Mouse (Mus musculus) cortical plate, adult 2 months (tissue): ENCODE results near the gene Osbpl10. TPM values are rescaled to one million over a fixed set of nuclear protein-coding genes. Genes with fewer than 3 reads are reported as not detected.

Source experiments
- H3K27ac ChIP-seq: fragments of 200-500 bp; 2 replicates; pipeline ENCODE4 v1.5.1; 2012; ENCODE audit warnings: low read length, control low read depth, inconsistent platforms; ENCODE audit not compliant: insufficient read depth
- H3K4me1 ChIP-seq: fragments of 200-500 bp; 2 replicates; pipeline ENCODE4 v1.6.1; 2011; ENCODE audit warnings: low read length; ENCODE audit not compliant: control insufficient read depth, insufficient read depth
- H3K4me3 ChIP-seq: fragments of 200-500 bp; 2 replicates; pipeline ENCODE4 v1.5.1; 2011; ENCODE audit warnings: mild to moderate bottlenecking, low read length, control low read depth; ENCODE audit not compliant: insufficient read depth
- CTCF ChIP-seq: fragments of 200-500 bp; IDR thresholded peaks from 2 replicates; pipeline ENCODE4 v1.5.1; 2011; ENCODE audit warnings: mild to moderate bottlenecking, control low read depth, low read length; ENCODE audit not compliant: insufficient read depth; ENCODE audit errors: extremely low read depth
- POLR2A ChIP-seq: fragments of 200-500 bp; IDR thresholded peaks from 2 replicates; pipeline ENCODE4 v1.6.1; 2011; ENCODE audit warnings: mild to moderate bottlenecking, low read length, control low read depth; ENCODE audit not compliant: insufficient read depth; ENCODE audit errors: extremely low read depth
- polyA plus RNA-seq: library from polyadenylated mRNA; depleted of rRNA; stranded (reverse); fragments of >200 nt; gene quantifications from 2 replicates; pipeline ENCODE4 v1.2.3, GENCODE M21; 2012

The Osbpl10 gene
- polyA plus RNA-seq, 1 experiment: 21.1 TPM

DNA sequence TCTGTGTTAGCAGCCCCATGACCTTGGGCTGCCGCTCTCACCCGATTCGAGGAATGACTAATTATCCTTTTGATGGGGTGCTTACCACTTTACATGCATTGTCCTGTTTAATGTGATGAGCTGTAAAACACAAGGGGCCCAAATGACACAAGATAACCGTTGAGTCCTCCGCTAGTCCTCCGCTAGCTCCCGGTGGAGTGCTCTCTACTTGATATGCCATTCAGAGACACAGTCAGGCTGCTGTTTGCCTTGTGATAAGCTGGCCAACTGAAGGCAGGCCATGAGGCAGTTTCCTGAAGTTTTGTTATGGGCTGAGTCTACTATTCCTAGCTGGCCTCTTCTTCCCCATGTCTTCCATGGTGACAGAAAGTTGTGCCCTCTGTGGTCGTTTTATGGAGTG is 187.6 kb downstream of the Osbpl10 start:
- Histone ChIP-seq H3K4me1 (peaks cover 2% of the 10 kb centered on the region; the same call in 1 of the 2 replicates), H3K4me3 (no peak overlapping the region)
- no peak for TF ChIP-seq CTCF
- no peak for TF ChIP-seq POLR2A

DNA sequence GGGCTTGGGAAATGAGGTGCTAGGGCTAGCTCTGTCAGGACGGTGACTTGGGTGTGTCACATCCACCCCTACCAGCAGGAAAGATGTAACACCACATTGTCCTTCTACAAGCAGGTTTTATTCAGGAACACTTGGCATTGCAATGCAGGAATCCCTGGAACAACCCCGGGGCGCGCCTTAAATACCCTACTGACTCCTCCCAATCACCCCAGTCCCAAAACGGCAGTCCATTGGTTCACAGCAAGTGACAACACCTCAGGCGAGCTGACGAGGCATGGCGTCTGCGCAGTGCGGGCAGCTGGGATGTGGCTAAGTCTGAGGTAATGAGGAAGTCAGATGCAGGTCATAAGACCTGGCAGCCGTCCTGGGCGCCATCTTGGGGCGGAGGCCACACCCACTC is 191.2 kb downstream of the Osbpl10 start:
- H3K4me1 ChIP-seq: peaks cover 4% of the 10 kb centered on the region; the same call in 1 of the 2 replicates
- no peak overlapping the region for H3K4me3 ChIP-seq
- TF ChIP-seq POLR2A: no peak
- no peak overlapping the region for H3K27ac ChIP-seq

More for the DNA sequence above, 187.6 kb downstream of the Osbpl10 start:
- H3K27ac ChIP-seq: no peak overlapping the region

DNA sequence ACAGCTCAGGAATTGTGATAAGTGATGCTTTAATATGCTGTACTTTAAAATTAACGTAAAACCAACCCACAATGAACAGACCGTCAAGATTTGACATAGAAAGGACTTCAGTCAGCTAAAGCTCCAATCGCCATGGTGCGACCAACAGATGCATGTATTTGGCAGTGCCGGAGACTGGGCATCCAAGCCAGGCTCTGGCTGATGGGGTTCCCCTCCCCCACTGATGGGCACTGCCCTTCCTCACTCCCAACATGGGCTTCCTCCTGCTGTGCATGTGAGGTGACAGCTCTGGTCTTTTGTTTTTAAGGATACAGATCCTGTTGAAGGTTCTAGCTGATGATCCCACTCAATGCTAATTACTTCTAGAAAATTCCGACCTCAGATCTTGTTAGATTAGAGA is 193.7 kb downstream of the Osbpl10 start:
- no peak for TF ChIP-seq POLR2A
- Histone ChIP-seq H3K4me1 (peaks cover 4% of the 10 kb centered on the region; the same call in 1 of the 2 replicates), H3K4me3 (no peak overlapping the region), H3K27ac (no peak overlapping the region)

DNA sequence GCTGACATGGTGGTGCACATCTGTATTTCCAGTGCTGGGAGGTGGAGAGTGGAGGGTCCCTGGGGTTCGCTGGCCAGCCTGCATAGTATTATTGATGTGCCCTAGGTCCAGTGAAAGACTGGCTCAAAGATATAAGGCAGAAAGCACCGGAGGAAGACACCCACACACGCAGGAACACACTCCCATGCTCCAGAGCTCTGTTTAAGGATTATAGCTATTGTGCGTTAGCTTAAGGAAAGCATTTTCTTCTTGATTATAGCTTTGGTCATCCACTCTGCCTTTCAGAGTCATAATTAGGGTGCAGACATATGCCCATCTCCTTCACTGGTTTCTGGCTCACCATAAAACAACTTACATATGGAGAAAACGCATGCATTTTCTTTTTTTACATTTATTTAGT is 200.8 kb downstream of the Osbpl10 start:
- no peak for TF ChIP-seq CTCF
- TF ChIP-seq POLR2A: no peak
- Histone ChIP-seq H3K27ac (no peak overlapping the region), H3K4me1 (no peaks in the 10 kb centered on the region), H3K4me3 (no peak overlapping the region)

DNA sequence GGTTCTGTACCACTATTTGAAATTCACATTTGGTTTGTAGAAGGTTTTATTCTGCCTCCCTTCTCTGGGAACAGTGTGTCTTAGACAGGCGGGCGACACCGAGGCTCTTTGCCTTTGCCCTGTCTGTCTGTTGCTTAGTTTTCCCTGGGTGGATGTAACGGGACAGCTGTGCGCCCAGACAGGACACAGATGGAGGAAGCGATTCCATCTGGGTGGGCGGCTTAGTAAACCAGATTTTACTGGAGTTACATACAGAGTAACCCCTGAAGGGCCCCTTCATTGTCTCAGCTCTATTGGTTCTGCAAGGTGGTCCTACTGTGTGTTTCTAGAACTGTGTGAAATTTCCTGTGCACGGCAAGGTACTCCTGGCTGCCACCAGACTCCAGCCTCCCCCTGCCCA is 201.6 kb downstream of the Osbpl10 start:
- Histone ChIP-seq H3K27ac (no peak overlapping the region), H3K4me3 (no peak overlapping the region), H3K4me1 (no peaks in the 10 kb centered on the region)
- TF ChIP-seq POLR2A (no peak), CTCF (no peak)

DNA sequence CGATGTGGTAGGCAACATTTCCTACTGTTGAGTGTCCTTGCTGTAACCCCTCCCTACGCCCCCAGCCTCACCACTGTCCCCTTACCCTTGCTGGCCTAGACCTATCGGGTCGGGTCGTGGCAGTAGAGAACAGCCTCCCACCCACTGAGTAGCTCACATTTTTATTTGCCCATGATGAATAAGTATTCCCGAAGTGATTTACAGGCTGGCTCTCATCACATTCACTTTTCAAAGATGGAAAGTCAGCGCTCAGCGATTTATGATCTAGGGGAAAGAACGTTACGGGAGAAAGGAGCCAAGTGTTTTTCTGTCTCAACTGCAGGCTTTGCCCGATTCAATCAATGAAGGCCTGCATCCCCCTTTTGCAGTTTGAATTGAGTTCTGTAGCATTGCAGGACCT is 208.0 kb downstream of the Osbpl10 start:
- H3K4me1 ChIP-seq: no peaks in the 10 kb centered on the region

DNA sequence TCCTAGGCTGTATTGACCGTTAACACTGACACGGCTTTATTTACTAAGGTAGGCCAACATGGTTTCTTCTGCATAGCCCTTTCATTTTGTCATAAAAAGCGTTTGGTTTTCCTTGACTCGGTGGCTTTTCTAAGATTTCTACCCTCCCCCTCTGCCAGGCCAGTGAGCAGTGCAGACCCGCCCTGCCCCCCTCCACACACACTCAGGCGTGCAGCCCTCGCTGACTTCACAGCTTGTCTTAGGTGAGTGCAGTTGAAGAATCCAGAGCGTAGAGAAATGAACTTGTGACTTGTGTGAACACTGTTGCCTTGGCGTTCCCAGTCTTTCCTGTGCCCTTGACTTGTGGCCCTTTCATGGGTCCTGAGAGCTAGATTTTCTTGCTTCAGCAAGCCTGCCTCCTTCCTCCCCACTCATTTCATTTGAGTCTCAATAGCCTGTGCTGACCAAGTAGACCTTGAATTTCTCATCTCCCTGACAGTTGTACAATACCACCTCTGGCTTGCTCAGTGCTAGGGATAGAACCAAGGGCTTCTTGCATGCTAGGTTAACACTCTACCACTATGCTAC is 212.1 kb downstream of the Osbpl10 start:
- no peak for TF ChIP-seq CTCF
- TF ChIP-seq POLR2A: no peak
- H3K27ac ChIP-seq: no peak overlapping the region
- H3K4me1 ChIP-seq: no peaks in the 10 kb centered on the region
- no peak overlapping the region for H3K4me3 ChIP-seq

More for the DNA sequence above, 208.0 kb downstream of the Osbpl10 start:
- no peak for TF ChIP-seq POLR2A
- TF ChIP-seq CTCF: no peak
- no peak overlapping the region for H3K27ac ChIP-seq
- no peak overlapping the region for H3K4me3 ChIP-seq

DNA sequence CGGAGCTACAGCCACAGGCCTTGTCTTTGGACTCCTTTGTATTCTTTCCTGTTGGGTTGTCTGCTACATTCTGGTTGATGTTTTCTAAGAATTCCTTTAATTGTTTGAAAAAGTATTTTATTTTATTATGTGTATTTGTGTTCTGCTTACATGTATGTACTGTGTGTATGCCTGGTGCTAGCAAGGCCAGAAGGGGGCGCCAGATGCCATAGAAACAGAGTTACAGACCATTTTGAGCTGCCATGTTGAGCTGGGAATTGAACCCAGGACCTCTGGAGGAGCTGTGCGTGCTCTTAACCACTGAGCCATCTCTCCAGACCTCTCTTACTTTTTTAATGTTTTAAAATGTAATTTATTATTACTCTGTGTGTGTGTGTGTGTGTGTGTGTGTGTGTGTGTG is 214.5 kb downstream of the Osbpl10 start:
- no peaks in the 10 kb centered on the region for H3K4me1 ChIP-seq
- H3K27ac ChIP-seq: no peak overlapping the region
- TF ChIP-seq CTCF: no peak
- no peak for TF ChIP-seq POLR2A
- no peak overlapping the region for H3K4me3 ChIP-seq

DNA sequence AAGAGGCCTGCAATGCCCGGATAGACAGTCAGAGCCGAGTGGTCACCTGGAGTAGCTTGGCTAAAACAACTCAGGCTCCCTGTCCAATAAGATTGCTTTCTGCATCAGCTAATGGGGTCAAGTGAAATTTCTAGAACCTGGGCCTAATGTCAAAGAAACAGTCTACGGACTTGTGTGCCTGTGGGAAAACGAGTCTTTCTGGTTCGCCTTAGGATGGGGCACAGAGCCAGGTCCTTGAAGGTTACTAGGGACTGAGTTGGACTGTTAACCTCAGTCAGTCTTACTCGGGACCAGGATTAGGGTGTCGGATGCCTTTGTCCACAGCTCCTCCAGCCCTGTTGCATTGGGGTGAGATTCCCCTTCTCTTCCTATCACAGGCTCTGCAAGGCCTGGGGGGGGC is 218.7 kb downstream of the Osbpl10 start:
- TF ChIP-seq CTCF (no peak), POLR2A (no peak)

DNA sequence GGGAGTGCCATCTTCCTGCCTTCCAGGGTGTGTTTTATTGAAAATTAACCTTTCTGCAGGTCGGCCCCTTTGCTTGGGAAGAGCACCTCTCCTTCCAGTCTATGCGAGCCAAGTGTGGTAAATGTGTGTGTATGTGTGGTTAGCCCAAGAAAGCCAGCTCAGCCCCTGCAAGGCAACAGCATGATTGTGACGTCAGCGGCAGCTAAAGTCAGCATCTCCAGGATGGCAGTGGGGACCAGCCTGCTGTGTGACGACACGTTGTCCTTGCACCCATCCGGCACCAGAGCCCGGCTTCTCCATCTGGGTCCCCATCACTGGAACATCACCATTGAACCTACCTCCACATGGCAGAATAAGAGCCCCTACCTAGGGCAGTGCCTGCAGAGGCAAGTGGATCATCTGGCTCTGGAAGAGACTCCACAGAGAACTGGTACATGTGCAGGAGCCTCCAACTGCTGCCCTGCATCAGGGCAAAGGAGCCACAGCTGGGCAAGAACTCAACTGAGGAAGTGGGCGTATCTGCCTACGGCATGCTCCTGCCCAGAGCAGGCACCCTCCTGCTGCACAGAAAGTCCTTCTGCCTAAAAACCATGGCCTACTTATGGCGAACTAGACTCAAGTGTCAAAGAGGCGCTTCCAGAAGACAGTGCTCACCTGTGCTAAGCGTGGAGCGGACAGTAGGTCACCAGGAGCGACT is 221.9 kb downstream of the Osbpl10 start:
- Histone ChIP-seq H3K27ac (no peak overlapping the region), H3K4me3 (no peak overlapping the region), H3K4me1 (peaks cover 3% of the 10 kb centered on the region; the same call in 1 of the 2 replicates)
- TF ChIP-seq CTCF (no peak), POLR2A (no peak)

More for the DNA sequence above, 218.7 kb downstream of the Osbpl10 start:
- Histone ChIP-seq H3K4me1 (peaks cover 3% of the 10 kb centered on the region; the same call in 1 of the 2 replicates), H3K27ac (no peak overlapping the region), H3K4me3 (no peak overlapping the region)
